Mouse (Mus musculus) CH12.LX (cell line): ENCODE measurements around the gene Tsnaxip1. TPM values are rescaled to one million over a fixed set of nuclear protein-coding genes. Genes with fewer than 3 reads are reported as not detected.

ENCODE experiments used
- DNase-seq: peaks from one replicate; pipeline ENCODE4 v3.0.0-alpha.2; 2013; ENCODE audit errors: extremely low read depth
- H3K27ac ChIP-seq: 2 replicates; pipeline ENCODE4 v1.5.1; 2012; ENCODE audit warnings: low read depth, mild to moderate bottlenecking, control low read depth, moderate library complexity; ENCODE audit not compliant: insufficient read depth
- H3K27me3 ChIP-seq: replicated peaks from 2 replicates; pipeline ENCODE3; 2012; ENCODE audit warnings: inconsistent platforms
- H3K36me3 ChIP-seq, 2 experiments: replicated peaks in 1 of 2; 2 replicates each; pipeline versions ENCODE3 to v1.6.1; 2012; ENCODE audit warnings: inconsistent platforms in 1 of 2, low read length in 1 of 2, mild to moderate bottlenecking in 1 of 2, mixed read lengths in 1 of 2, moderate library complexity in 1 of 2; ENCODE audit not compliant: control insufficient read depth in 1 of 2, insufficient read depth in 1 of 2
- H3K4me1 ChIP-seq, 2 experiments: 2 replicates each; pipeline ENCODE4 v1.6.1; 2012; ENCODE audit warnings: inconsistent platforms in 1 of 2, moderate library complexity in 1 of 2; ENCODE audit not compliant: insufficient read depth in 2 of 2, control insufficient read depth in 1 of 2
- H3K4me2 ChIP-seq: 2 replicates; pipeline ENCODE4 v1.6.1; 2012; ENCODE audit warnings: low read depth, mild to moderate bottlenecking, control low read depth; ENCODE audit not compliant: poor library complexity, insufficient read depth, severe bottlenecking
- H3K4me3 ChIP-seq, 3 experiments: fragments of 150-350 bp in 1 of 3; sonication (generic) in 1 of 3; replicated peaks in 1 of 3; 2 replicates each; pipeline versions ENCODE3 to v1.5.1; 2011 to 2012; ENCODE audit warnings: low read depth in 2 of 3, low read length in 2 of 3, mild to moderate bottlenecking in 2 of 3, moderate library complexity in 2 of 3, control low read depth in 1 of 3, improper control_type of control experiment in 1 of 3, inconsistent platforms in 1 of 3, mixed read lengths in 1 of 3; ENCODE audit not compliant: poor library complexity in 1 of 3
- H3K79me2 ChIP-seq: replicated peaks from 2 replicates; pipeline ENCODE4 v1.6.1; 2012; ENCODE audit warnings: mild to moderate bottlenecking, moderate library complexity; ENCODE audit not compliant: control insufficient read depth, poor library complexity, insufficient read depth, severe bottlenecking; ENCODE audit errors: extremely low read depth
- H3K9ac ChIP-seq: 2 replicates; pipeline ENCODE4 v1.6.1; 2012; ENCODE audit warnings: low read depth, mild to moderate bottlenecking, control low read depth, moderate library complexity; ENCODE audit not compliant: insufficient read depth
- H3K9me3 ChIP-seq: replicated peaks from 2 replicates; pipeline ENCODE3; 2012; ENCODE audit warnings: low read length, inconsistent platforms, mixed read lengths
- CHD2 ChIP-seq: IDR thresholded peaks from 2 replicates; pipeline ENCODE4 v1.6.1; 2011; ENCODE audit warnings: low read length, improper control_type of control experiment
- CTCF ChIP-seq, 2 experiments: IDR thresholded peaks in 1 of 2; conservative IDR thresholded peaks in 1 of 2; 2 replicates each; pipeline ENCODE4 v1.5.1; 2011 to 2012; ENCODE audit warnings: low read depth in 2 of 2, low read length in 2 of 2, improper control_type of control experiment in 1 of 2, inconsistent platforms in 1 of 2, mild to moderate bottlenecking in 1 of 2, moderate library complexity in 1 of 2
- E2F4 ChIP-seq: IDR thresholded peaks from 2 replicates; pipeline ENCODE4 v1.6.1; 2011; ENCODE audit warnings: low read depth, low read length, improper control_type of control experiment; ENCODE audit not compliant: insufficient replicate concordance
- ELF1 ChIP-seq: IDR thresholded peaks from 2 replicates; pipeline ENCODE4 v1.6.1; 2014; ENCODE audit warnings: low read depth, mild to moderate bottlenecking, inconsistent platforms, low read length, improper control_type of control experiment
- ETS1 ChIP-seq: conservative IDR thresholded peaks from 2 replicates; pipeline ENCODE4 v1.6.1; 2012; ENCODE audit warnings: low read depth, mild to moderate bottlenecking, inconsistent platforms, low read length, improper control_type of control experiment, moderate library complexity
- GABPA ChIP-seq: IDR thresholded peaks from 2 replicates; pipeline ENCODE4 v1.6.1; 2012; ENCODE audit warnings: low read depth, low read length, improper control_type of control experiment, inconsistent platforms; ENCODE audit not compliant: insufficient replicate concordance
- HCFC1 ChIP-seq: IDR thresholded peaks from 2 replicates; pipeline ENCODE4 v1.6.1; 2012; ENCODE audit warnings: low read depth, mild to moderate bottlenecking, inconsistent platforms, low read length, improper control_type of control experiment
- JUN ChIP-seq: IDR thresholded peaks from 2 replicates; pipeline ENCODE4 v1.6.1; 2011; ENCODE audit warnings: low read depth, mild to moderate bottlenecking, low read length, improper control_type of control experiment, moderate library complexity; ENCODE audit not compliant: insufficient read depth
- JUND ChIP-seq: conservative IDR thresholded peaks from 2 replicates; pipeline ENCODE4 v1.6.1; 2011; ENCODE audit warnings: low read depth, low read length, improper control_type of control experiment
- KAT2A ChIP-seq: IDR thresholded peaks from 2 replicates; pipeline ENCODE4 v1.6.1; 2012; ENCODE audit warnings: low read length, improper control_type of control experiment, inconsistent platforms; ENCODE audit not compliant: insufficient replicate concordance
- MAX ChIP-seq: IDR thresholded peaks from 2 replicates; pipeline ENCODE4 v1.6.1; 2011; ENCODE audit warnings: low read length, improper control_type of control experiment
- MXI1 ChIP-seq: IDR thresholded peaks from 2 replicates; pipeline ENCODE4 v1.6.1; 2011; ENCODE audit warnings: mild to moderate bottlenecking, low read depth, low read length, improper control_type of control experiment
- MYC ChIP-seq: IDR thresholded peaks from 2 replicates; pipeline ENCODE4 v1.6.1; 2011; ENCODE audit warnings: low read depth, mild to moderate bottlenecking, improper control_type of control experiment, low read length
- NELFE ChIP-seq: IDR thresholded peaks from 2 replicates; pipeline ENCODE4 v1.6.1; 2011; ENCODE audit warnings: low read depth, low read length, improper control_type of control experiment
- PAX5 ChIP-seq: IDR thresholded peaks from 2 replicates; pipeline ENCODE4 v1.6.1; 2012; ENCODE audit warnings: low read length, inconsistent platforms, mixed read lengths
- RAD21 ChIP-seq: IDR thresholded peaks from 2 replicates; pipeline ENCODE4 v1.6.1; 2011; ENCODE audit warnings: low read depth, mild to moderate bottlenecking, low read length, improper control_type of control experiment, moderate library complexity
- RCOR1 ChIP-seq: conservative IDR thresholded peaks from 2 replicates; pipeline ENCODE4 v1.6.1; 2012; ENCODE audit warnings: low read depth, mild to moderate bottlenecking, inconsistent platforms, low read length, improper control_type of control experiment
- SIN3A ChIP-seq: IDR thresholded peaks from 2 replicates; pipeline ENCODE4 v1.6.1; 2012; ENCODE audit warnings: low read length, improper control_type of control experiment, inconsistent platforms
- SMC3 ChIP-seq: IDR thresholded peaks from 2 replicates; pipeline ENCODE4 v1.6.1; 2011; ENCODE audit warnings: low read depth, low read length, improper control_type of control experiment
- TBP ChIP-seq: conservative IDR thresholded peaks from 2 replicates; pipeline ENCODE4 v1.6.1; 2011; ENCODE audit warnings: low read depth, low read length, improper control_type of control experiment
- UBTF ChIP-seq: IDR thresholded peaks from 2 replicates; pipeline ENCODE4 v1.6.1; 2012; ENCODE audit warnings: low read depth, mild to moderate bottlenecking, inconsistent platforms, low read length, improper control_type of control experiment, moderate library complexity
- USF1 ChIP-seq: IDR thresholded peaks from 2 replicates; pipeline ENCODE4 v1.6.1; 2014; ENCODE audit warnings: low read depth, mild to moderate bottlenecking, inconsistent platforms, low read length, improper control_type of control experiment
- USF2 ChIP-seq: conservative IDR thresholded peaks from 2 replicates; pipeline ENCODE4 v1.6.1; 2011; ENCODE audit warnings: low read depth, low read length, improper control_type of control experiment
- ZNF384 ChIP-seq: IDR thresholded peaks from 2 replicates; pipeline ENCODE4 v1.6.1; 2012; ENCODE audit warnings: low read depth, low read length, improper control_type of control experiment, inconsistent platforms
- dilution Hi-C: fragments of 300-500 bp; cut with MboI; formaldehyde crosslinking; loops from 2 replicates; pipeline ENCODE4 v1.14.3; 2020; ENCODE audit warnings: low sequenced_read_pairs; ENCODE audit not compliant: extremely low pct_unique_long_range_greater_than_20kb, extremely low pct_ligation_motif_present
- in situ Hi-C: fragments of 300-500 bp; cut with MboI; formaldehyde crosslinking; loops from 3 replicates; pipeline ENCODE4 v1.14.3; 2019; ENCODE audit warnings: low sequenced_read_pairs, low pct_ligation_motif_present, low pct_unique_long_range_greater_than_20kb, mixed read lengths
- polyA plus RNA-seq: library from polyadenylated mRNA; unstranded; fragments of >175 nt; gene quantifications from 2 replicates; pipeline ENCODE4 v1.2.1, GENCODE M21; 2012; ENCODE audit warnings: low read depth; ENCODE audit not compliant: insufficient read length
- total RNA-seq, 2 experiments: library from RNA; depleted of rRNA; stranded (reverse); fragments of 300-350 nt in 1 of 2; fragments of >200 nt in 1 of 2; gene quantifications; 2 replicates each; pipeline ENCODE4 v1.2.3; 2012 to 2014

The Tsnaxip1 gene
- total and polyA plus RNA-seq, 3 experiments, result 0.13 to 0.50 (median 0.13) TPM

GRCm38 (mm10) chr8:105889756-105890465, 62.4 kb downstream of the Tsnaxip1 start:
- Histone ChIP-seq H3K79me2 (no peaks in the 10 kb centered on the region), H3K27me3 (no peaks in the 10 kb centered on the region), H3K36me3 (peaks cover 87 to 99% of the 10 kb centered on the region in 2 experiments), H3K4me3 (no peak overlapping the region), H3K4me1 (no peaks in the 10 kb centered on the region), H3K9ac (no peak overlapping the region), H3K9me3 (no peaks in the 10 kb centered on the region), H3K4me2 (no peak overlapping the region)
- in situ Hi-C loops, result loop anchor here (5.0 kb wide), 1 partner anchor 47 kb away; the partner anchor contains the start of gene Psmb10
- DNase-seq, result no peak
- dilution Hi-C loops, result no loop called here
- TF ChIP-seq CTCF (conservative IDR thresholded peaks at IDR 0.05 in 1 of 2, IDR thresholded peaks at IDR 0.05 in 1 of 2; ENCODE audit: low read depth in 2 of 2, low read length in 2 of 2), result no peak
- TF ChIP-seq JUND, result no peak
- TF ChIP-seq JUN, result no peak
- no peak for TF ChIP-seq SMC3
- no peak for TF ChIP-seq ETS1
- TF ChIP-seq USF2, result no peak
- TF ChIP-seq CHD2, result no peak
- TF ChIP-seq RAD21, result no peak
- TF ChIP-seq E2F4, result no peak
- no peak for TF ChIP-seq GABPA
- no peak for TF ChIP-seq RCOR1
- no peak for TF ChIP-seq MAX
- TF ChIP-seq SIN3A, result no peak
- TF ChIP-seq ELF1, result no peak
- TF ChIP-seq HCFC1, result no peak
- no peak for TF ChIP-seq UBTF
- TF ChIP-seq KAT2A, result no peak
- TF ChIP-seq PAX5, result no peak
- no peak for TF ChIP-seq MYC
- no peak for TF ChIP-seq NELFE
- TF ChIP-seq, all 38 proteins: peak for 0
- no peak overlapping the region for H3K27ac ChIP-seq

GRCm38 (mm10) chr8:105890870-105891269, 63.3 kb downstream of the Tsnaxip1 start:
- no peak overlapping the region for H3K9ac ChIP-seq
- H3K9me3 ChIP-seq, result no peaks in the 10 kb centered on the region
- no peaks in the 10 kb centered on the region for H3K4me1 ChIP-seq
- no peaks in the 10 kb centered on the region for H3K27me3 ChIP-seq
- TF ChIP-seq ETS1, result no peak
- no peak for TF ChIP-seq ZNF384
- no peak for TF ChIP-seq UBTF
- TF ChIP-seq USF1, result no peak
- no peak for TF ChIP-seq JUN
- TF ChIP-seq MYC, result no peak
- no peak for TF ChIP-seq TBP
- TF ChIP-seq USF2, result no peak
- TF ChIP-seq JUND, result no peak
- TF ChIP-seq MXI1, result no peak
- TF ChIP-seq E2F4, result no peak
- H3K36me3 ChIP-seq, result peaks cover 78 to 97% of the 10 kb centered on the region in 2 experiments
- no peak for DNase-seq
- in situ Hi-C loops (loop anchor here (5.0 kb wide), 1 partner anchor 46 kb away; the partner anchor contains the start of gene Psmb10), dilution Hi-C loops (no loop called here)
- no peak overlapping the region for H3K4me3 ChIP-seq
- H3K79me2 ChIP-seq, result no peaks in the 10 kb centered on the region
- H3K27ac ChIP-seq, result no peak overlapping the region
- no peak overlapping the region for H3K4me2 ChIP-seq
